In genomic region chr16:24423196-24423595, GRCm38 (mm10) we compare ENCODE assay signal across 15 mouse cellular contexts. TPM values are rescaled to one million over a fixed set of nuclear protein-coding genes. Genes with fewer than 3 reads are reported as not detected.
DNase-seq lines count a peak whose midpoint lies in the region; ATAC-seq and TF ChIP-seq lines count a peak whose summit lies in the region.
"Had no signal": no experiment of that assay in that cellular context is flagged by ENCODE, and none has a peak within 500 bp of the region (broad histone marks: within the 10 kb centered on the region; RNA-seq: fewer than 3 reads in every experiment).

No protein-coding gene starts in this region.

- no peak overlapping the region for H3K4me2 ChIP-seq in heart, postnatal 0 days (ENCODE audit: low read depth, low read length)
- H3K4me2 ChIP-seq in neural tube, embryonic 11.5 days (ENCODE audit: low read depth) = no peak overlapping the region
- no peak overlapping the region for H3K4me2 ChIP-seq in neural tube, embryonic 15.5 days
- H3K4me2 ChIP-seq: limb, embryonic 13.5 days had no signal

- H3K27me3 ChIP-seq in heart, postnatal 0 days (ENCODE audit: control insufficient read depth, insufficient read depth, low read length) = no peaks in the 10 kb centered on the region
- no peaks in the 10 kb centered on the region for H3K27me3 ChIP-seq in neural tube, embryonic 11.5 days (ENCODE audit: control insufficient read depth, insufficient read depth, low read length)
- no peaks in the 10 kb centered on the region for H3K27me3 ChIP-seq in neural tube, embryonic 15.5 days (replicated peaks)
- H3K27me3 ChIP-seq: CH12.LX; limb, embryonic 13.5 days had no signal

- no peak overlapping the region for H3K9ac ChIP-seq in heart, postnatal 0 days (replicated peaks; ENCODE audit: low read depth, low read length)
- no peak overlapping the region for H3K9ac ChIP-seq in neural tube, embryonic 11.5 days (ENCODE audit: low read length)
- no peak overlapping the region for H3K9ac ChIP-seq in neural tube, embryonic 15.5 days (replicated peaks)
- H3K9ac ChIP-seq: limb, embryonic 13.5 days; liver, embryonic 14.5 days had no signal

- peak overlapping the region; percentile 92 for H3K27ac ChIP-seq in gastrocnemius, adult 2 months
- H3K27ac ChIP-seq in heart, postnatal 0 days (ENCODE audit: low read depth) = peak overlapping the region; percentile 71
- H3K27ac ChIP-seq in neural tube, embryonic 11.5 days (ENCODE audit: low read depth, low read length) = no peak overlapping the region
- H3K27ac ChIP-seq in neural tube, embryonic 15.5 days (replicated peaks) = no peak overlapping the region
- H3K27ac ChIP-seq: limb, embryonic 13.5 days; liver, embryonic 14.5 days had no signal

- H3K36me3 ChIP-seq in heart, postnatal 0 days (replicated peaks; ENCODE audit: control insufficient read depth, insufficient read depth, low read length) = no peaks in the 10 kb centered on the region
- H3K36me3 ChIP-seq in neural tube, embryonic 11.5 days (ENCODE audit: control insufficient read depth, insufficient read depth, low read length) = no peaks in the 10 kb centered on the region
- no peaks in the 10 kb centered on the region for H3K36me3 ChIP-seq in neural tube, embryonic 15.5 days

- no peak for ATAC-seq in heart, postnatal 0 days (ENCODE audit: insufficient read depth, low read depth)
- ATAC-seq in neural tube, embryonic 11.5 days (ENCODE audit: insufficient read depth, low FRiP score, low TSS enrichment) = peak; percentile 38; the same call in 1 of the 2 replicates
- ATAC-seq in neural tube, embryonic 15.5 days (ENCODE audit: low FRiP score) = no peak
- no peak for ATAC-seq in erythroid progenitor cell, adult 5-6 weeks (replicated peaks; ENCODE audit: low FRiP score, poor library complexity, severe bottlenecking)
- no peak for ATAC-seq in monocyte, adult 5-6 weeks (replicated peaks; ENCODE audit: insufficient number of reproducible peaks, low FRiP score, low TSS enrichment, poor library complexity, severe bottlenecking)

- no peak for TF ChIP-seq CTCF in gastrocnemius, adult 2 months (IDR thresholded peaks at IDR 0.05)
- TF ChIP-seq CTCF in heart, postnatal 0 days (IDR thresholded peaks at IDR 0.05; ENCODE audit: low read depth) = no peak

- H3K4me3 ChIP-seq in gastrocnemius, adult 2 months = no peak overlapping the region
- H3K4me3 ChIP-seq in heart, postnatal 0 days (ENCODE audit: low read depth, low read length) = no peak overlapping the region
- H3K4me3 ChIP-seq in neural tube, embryonic 11.5 days (ENCODE audit: low read depth, low read length) = no peak overlapping the region
- H3K4me3 ChIP-seq in neural tube, embryonic 15.5 days (replicated peaks) = no peak overlapping the region
- H3K4me3 ChIP-seq: limb, embryonic 13.5 days had no signal

- TF ChIP-seq EP300 in heart, postnatal 0 days (IDR thresholded peaks at IDR 0.05; ENCODE audit: low read depth) = no peak

- no peaks in the 10 kb centered on the region for H3K9me3 ChIP-seq in heart, postnatal 0 days (replicated peaks; ENCODE audit: control insufficient read depth, low read length)
- H3K9me3 ChIP-seq in neural tube, embryonic 11.5 days (ENCODE audit: control insufficient read depth, low read length) = no peaks in the 10 kb centered on the region
- H3K9me3 ChIP-seq in neural tube, embryonic 15.5 days (replicated peaks) = no peaks in the 10 kb centered on the region
- H3K9me3 ChIP-seq: limb, embryonic 13.5 days had no signal

- DNase-seq in gastrocnemius, adult 2 months = no peak
- DNase-seq in gastrocnemius, postnatal 25 days = no peak
- DNase-seq in heart, postnatal 0 days (ENCODE audit: low spot score) = no peak
- no peak for DNase-seq in heart, postnatal 4 days
- no peak for DNase-seq in neural tube, embryonic 11.5 days (ENCODE audit: low spot score)
- DNase-seq: cerebellum, adult 11 months; cerebellum, postnatal 14 days; gastrocnemius, postnatal 36 days; thymus, postnatal 4 days had no signal

- intact Hi-C loops in gastrocnemius, adult 2 months (cut with DNase I) = no loop called here

- H3K4me1 ChIP-seq in heart, postnatal 0 days (ENCODE audit: control insufficient read depth, insufficient read depth) = peaks cover 69% of the 10 kb centered on the region
- H3K4me1 ChIP-seq in neural tube, embryonic 11.5 days (ENCODE audit: control insufficient read depth, insufficient read depth, low read length) = no peaks in the 10 kb centered on the region
- H3K4me1 ChIP-seq in neural tube, embryonic 15.5 days = peaks cover 10% of the 10 kb centered on the region

- WGBS in heart, postnatal 0 days = 77% methylated on average over 4 of the region's 4 CpGs
- 55% methylated on average over 4 of the region's 4 CpGs for WGBS in neural tube, embryonic 11.5 days
- 39% methylated on average over 4 of the region's 4 CpGs for WGBS in neural tube, embryonic 15.5 days

RNA-seq across cellular contexts. Expression of gene Lpp, which starts 29.9 kb away (rescaled TPM):
- 10 to 100 TPM; 17.7 to 18.0 TPM for total RNA-seq in gastrocnemius, adult 2 months (2021)
- total RNA-seq in gastrocnemius, postnatal 25 days (2021) = 10 to 100 TPM; 21.7 to 23.8 TPM
- 56.2 and 77.4 TPM in 2 replicates for total RNA-seq in heart, postnatal 0 days (2014; rRNA removed; ENCODE audit: low replicate concordance)
- 28.7 and 32.1 TPM in 2 replicates for polyA plus RNA-seq in heart, postnatal 0 days (2015; fragmentation: Nextera tagmentation; extraction: Ambion mirVana)
- total RNA-seq in heart, postnatal 4 days (2021) = 10 to 100 TPM; 77.6 to 80.1 TPM
- 21.5 and 21.7 TPM in 2 replicates for polyA plus RNA-seq in neural tube, embryonic 11.5 days (2014; fragmentation: Nextera tagmentation; extraction: Ambion mirVana)
- 10.6 and 19.5 TPM in 2 replicates for polyA plus RNA-seq in neural tube, embryonic 15.5 days (2015; fragmentation: Nextera tagmentation; extraction: Ambion mirVana)
- 2.1 and 2.9 TPM in 2 replicates for total RNA-seq in erythroid progenitor cell, adult 5-6 weeks (2015; ENCODE audit: low replicate concordance)
- 0.76 and 0.77 TPM in 2 replicates for total RNA-seq in erythroid progenitor cell, adult 5-6 weeks (2017; ENCODE audit: low replicate concordance)
- 7.8 to 20.2 TPM (median 8.9 TPM) in 3 replicates for total RNA-seq in monocyte, adult 5-6 weeks (2017)

Comparison
In these comparisons a context has a peak if more than half of its experiments do, and no peak if none do; other contexts are left out.
1. H3K27ac ChIP-seq: peak in gastrocnemius, adult 2 months (single experiment) and heart, postnatal 0 days (single experiment); none in neural tube, embryonic 11.5 days (single experiment) and neural tube, embryonic 15.5 days (single experiment).